Mouse (Mus musculus): ENCODE data around the gene Gm10061. TPM values are rescaled to one million over a fixed set of nuclear protein-coding genes. Genes with fewer than 3 reads are reported as not detected.
"Not testable (repeated sequence)": the region's sequence is repeated elsewhere in the genome, so short reads cannot be mapped to it uniquely, and the experiment has no call there.

The Gm10061 gene
- not detected in 2 replicates for polyA plus RNA-seq (2015; fragmentation: Nextera tagmentation; extraction: Ambion mirVana)

GRCm38 (mm10) chr16:89150786-89151185 is at the start of gene Gm10061:
Gm10061 (plus strand) TSS chr16:89151086.
- Histone ChIP-seq H3K9me3 (no peaks in the 10 kb centered on the region), H3K4me3 (no peak within 1 kb of the TSS)
- WGBS: 100% methylated on average over 1 of the region's 1 CpGs

GRCm38 (mm10) chr16:89140551-89140950 is 10.3 kb upstream of the Gm10061 start, which contains the start of gene Gm6358:
Gm6358 (plus strand) TSS chr16:89140851.
- no peak within 1 kb of the TSS for H3K9ac ChIP-seq
- H3K36me3 ChIP-seq: no peaks in the 10 kb centered on the region
- 97% methylated on average over 1 of the region's 1 CpGs for WGBS
- no peak for ATAC-seq (ENCODE audit: low FRiP score, low read depth)
- no peak within 1 kb of the TSS for H3K4me2 ChIP-seq
- no peaks in the 10 kb centered on the region for H3K9me3 ChIP-seq
- H3K27me3 ChIP-seq: no peaks in the 10 kb centered on the region
- no peaks in the 10 kb centered on the region for H3K4me1 ChIP-seq (replicated peaks)
- H3K4me3 ChIP-seq: no peak within 1 kb of the TSS
- no peak within 1 kb of the TSS for H3K27ac ChIP-seq (replicated peaks)

More at GRCm38 (mm10) chr16:89150786-89151185, at the start of gene Gm10061:
- H3K4me1 ChIP-seq (replicated peaks): no peaks in the 10 kb centered on the region
- H3K27me3 ChIP-seq: no peaks in the 10 kb centered on the region
- H3K4me2 ChIP-seq: no peak within 1 kb of the TSS
- ATAC-seq (ENCODE audit: low FRiP score, low read depth): no peak
- H3K9ac ChIP-seq: no peak within 1 kb of the TSS
- H3K27ac ChIP-seq (replicated peaks): no peak within 1 kb of the TSS
- H3K36me3 ChIP-seq: no peaks in the 10 kb centered on the region

DNA sequence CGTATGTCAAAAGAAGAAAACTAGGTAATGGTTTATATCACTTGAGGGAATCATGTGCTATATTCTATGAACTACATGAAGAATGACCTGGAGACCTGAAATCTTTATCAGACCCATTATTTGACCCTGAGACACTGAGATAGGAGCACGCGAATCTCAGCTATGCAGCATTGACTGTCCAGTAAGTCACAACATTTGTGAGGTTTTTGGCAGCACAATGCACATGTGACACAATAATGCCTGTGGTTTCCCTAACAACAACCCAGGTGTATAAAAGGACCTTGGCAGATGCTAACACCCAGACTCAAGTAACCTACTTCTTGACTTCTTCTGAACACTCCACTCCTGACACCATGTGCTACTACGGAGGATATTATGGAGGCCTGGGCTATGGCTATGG is 6.8 kb downstream of the Gm10061 start, which contains the start of gene Gm9789:
TSS of gene Gm9789 (plus strand) at position 301 of the 400 bp plus-strand sequence.
- 84% methylated on average over 4 of the region's 4 CpGs for WGBS
- Histone ChIP-seq H3K4me2 (no peak within 1 kb of the TSS), H3K4me1 (replicated peaks) (no peaks in the 10 kb centered on the region), H3K4me3 (no peak within 1 kb of the TSS), H3K27me3 (no peaks in the 10 kb centered on the region), H3K36me3 (no peaks in the 10 kb centered on the region), H3K9me3 (no peaks in the 10 kb centered on the region), H3K27ac (replicated peaks) (no peak within 1 kb of the TSS), H3K9ac (no peak within 1 kb of the TSS)
- no peak for ATAC-seq (ENCODE audit: low FRiP score, low read depth)

- H3K9me3 ChIP-seq; H3K4me2 ChIP-seq; H3K27ac ChIP-seq (replicated peaks); H3K36me3 ChIP-seq; ATAC-seq (ENCODE audit: low FRiP score, low read depth); H3K4me3 ChIP-seq; H3K9ac ChIP-seq; H3K27me3 ChIP-seq; H3K4me1 ChIP-seq (replicated peaks): not testable (repeated sequence)
Observed at GRCm38 (mm10) chr16:89169190-89169589, 18.3 kb downstream of the Gm10061 start, which contains the start of gene Gm7735. Gm7735 (plus strand) TSS chr16:89169490.

- no peaks in the 10 kb centered on the region for H3K9me3 ChIP-seq
- H3K9ac ChIP-seq: no peak within 1 kb of the TSS
- no peak within 1 kb of the TSS for H3K4me2 ChIP-seq
- no peak within 1 kb of the TSS for H3K4me3 ChIP-seq
- no peak within 1 kb of the TSS for H3K27ac ChIP-seq (replicated peaks)
- no peaks in the 10 kb centered on the region for H3K27me3 ChIP-seq
- H3K4me1 ChIP-seq (replicated peaks): no peaks in the 10 kb centered on the region
- no peaks in the 10 kb centered on the region for H3K36me3 ChIP-seq
- WGBS: 74% methylated on average over 2 of the region's 2 CpGs
- ATAC-seq (ENCODE audit: low FRiP score, low read depth): no peak
Observed at GRCm38 (mm10) chr16:89174435-89174834, 23.5 kb downstream of the Gm10061 start, which contains the start of gene 1110057P08Rik. 1110057P08Rik (plus strand) TSS chr16:89174735.

- H3K4me1 ChIP-seq (replicated peaks): no peaks in the 10 kb centered on the region
- ATAC-seq (ENCODE audit: low FRiP score, low read depth): no peak
- H3K27ac ChIP-seq (replicated peaks): no peak overlapping the region
- H3K27me3 ChIP-seq: no peaks in the 10 kb centered on the region
- H3K4me3 ChIP-seq: no peak overlapping the region
- H3K4me2 ChIP-seq: no peak overlapping the region
- no peaks in the 10 kb centered on the region for H3K36me3 ChIP-seq
- no peak overlapping the region for H3K9ac ChIP-seq
- H3K9me3 ChIP-seq: no peaks in the 10 kb centered on the region
- 86% methylated on average over 4 of the region's 4 CpGs for WGBS
Observed at GRCm38 (mm10) chr16:89188621-89189020, 37.7 kb downstream of the Gm10061 start.

Other genes with a start within 250 kb of the Gm10061 start
- not detected in 2 replicates for gene Krtap19-9b, start 218.8 kb upstream of the Gm10061 start, polyA plus RNA-seq (2015; fragmentation: Nextera tagmentation; extraction: Ambion mirVana)
- gene Krtap16-3, start 188.2 kb upstream of the Gm10061 start, polyA plus RNA-seq (2015; fragmentation: Nextera tagmentation; extraction: Ambion mirVana): not detected in 2 replicates
- not detected in 2 replicates for gene Krtap22-2, start 140.3 kb upstream of the Gm10061 start, polyA plus RNA-seq (2015; fragmentation: Nextera tagmentation; extraction: Ambion mirVana)
- gene Gm10229, start 135.8 kb upstream of the Gm10061 start, polyA plus RNA-seq (2015; fragmentation: Nextera tagmentation; extraction: Ambion mirVana): not detected in 2 replicates
- gene Krtap6-1, start 119.4 kb upstream of the Gm10061 start, polyA plus RNA-seq (2015; fragmentation: Nextera tagmentation; extraction: Ambion mirVana): not detected in 2 replicates
- not detected in 2 replicates for gene Gm10228, start 109.6 kb upstream of the Gm10061 start, polyA plus RNA-seq (2015; fragmentation: Nextera tagmentation; extraction: Ambion mirVana)
- gene Krtap6-5, start 103.2 kb upstream of the Gm10061 start, polyA plus RNA-seq (2015; fragmentation: Nextera tagmentation; extraction: Ambion mirVana): not detected in 2 replicates
- gene 1110025L11Rik, start 87.1 kb upstream of the Gm10061 start, polyA plus RNA-seq (2015; fragmentation: Nextera tagmentation; extraction: Ambion mirVana): not detected in 2 replicates
- not detected in 2 replicates for gene Krtap6-3, start 67.1 kb upstream of the Gm10061 start, polyA plus RNA-seq (2015; fragmentation: Nextera tagmentation; extraction: Ambion mirVana)
- not detected in 2 replicates for gene Gm6358, start 10.2 kb upstream of the Gm10061 start, polyA plus RNA-seq (2015; fragmentation: Nextera tagmentation; extraction: Ambion mirVana)
- not detected in 2 replicates for gene Gm9789, start 6.9 kb downstream of the Gm10061 start, polyA plus RNA-seq (2015; fragmentation: Nextera tagmentation; extraction: Ambion mirVana)
- not detected in 2 replicates for gene Gm7735, start 18.4 kb downstream of the Gm10061 start, polyA plus RNA-seq (2015; fragmentation: Nextera tagmentation; extraction: Ambion mirVana)
- not detected in 2 replicates for gene 1110057P08Rik, start 23.6 kb downstream of the Gm10061 start, polyA plus RNA-seq (2015; fragmentation: Nextera tagmentation; extraction: Ambion mirVana)
- not detected in 2 replicates for gene Krtap20-2, start 54.8 kb downstream of the Gm10061 start, polyA plus RNA-seq (2015; fragmentation: Nextera tagmentation; extraction: Ambion mirVana)

Measured in hindbrain, embryonic 15.5 days (tissue).